Mouse (Mus musculus): ENCODE results near the gene Gm10964.

The Gm10964 gene

GRCm38 (mm10) chr3:103739329-103739728 lies at the start of gene Gm10964:
Gene Gm10964, plus strand, starts transcription at chr3:103739366.
- no peak for DNase-seq

GRCm38 (mm10) chr3:103690506-103690905 lies 48.7 kb upstream of the Gm10964 start:
- DNase-seq: peak; percentile 29 to 41

- no peak for DNase-seq
Observed at GRCm38 (mm10) chr3:103695556-103695955, 43.6 kb upstream of the Gm10964 start.

GRCm38 (mm10) chr3:103696388-103696925 lies 42.7 kb upstream of the Gm10964 start:
- no peak for DNase-seq

GRCm38 (mm10) chr3:103704661-103705060 lies 34.5 kb upstream of the Gm10964 start:
- DNase-seq: peak; percentile 79 to 81

GRCm38 (mm10) chr3:103705426-103705825 lies 33.7 kb upstream of the Gm10964 start:
- no peak for DNase-seq

GRCm38 (mm10) chr3:103709470-103710040 lies 29.6 kb upstream of the Gm10964 start:
- DNase-seq: peak in 1 of 2 experiments; percentile 30

- no peak for DNase-seq
Observed at GRCm38 (mm10) chr3:103712196-103712595, 27.0 kb upstream of the Gm10964 start.

- DNase-seq: peak; percentile 52 to 72
Observed at GRCm38 (mm10) chr3:103714236-103714875, 24.8 kb upstream of the Gm10964 start.

GRCm38 (mm10) chr3:103714942-103715341 lies 24.2 kb upstream of the Gm10964 start:
- DNase-seq: no peak

GRCm38 (mm10) chr3:103715762-103716693 lies 23.1 kb upstream of the Gm10964 start:
- peak; percentile 68 to 74 for DNase-seq

- no peak for DNase-seq
Observed at GRCm38 (mm10) chr3:103716774-103717760, 22.1 kb upstream of the Gm10964 start.

- no peak for DNase-seq
Observed at GRCm38 (mm10) chr3:103718728-103719127, 20.4 kb upstream of the Gm10964 start.

GRCm38 (mm10) chr3:103724137-103724536 lies 15.0 kb upstream of the Gm10964 start:
- DNase-seq: no peak

GRCm38 (mm10) chr3:103726642-103727041 lies 12.5 kb upstream of the Gm10964 start:
- DNase-seq: no peak

GRCm38 (mm10) chr3:103727813-103728326 lies 11.3 kb upstream of the Gm10964 start:
- DNase-seq: no peak

GRCm38 (mm10) chr3:103729850-103730249 lies 9.3 kb upstream of the Gm10964 start:
- no peak for DNase-seq

GRCm38 (mm10) chr3:103732116-103732515 lies 7.0 kb upstream of the Gm10964 start:
- DNase-seq: no peak

GRCm38 (mm10) chr3:103733176-103733575 lies 6.0 kb upstream of the Gm10964 start:
- DNase-seq: no peak

- DNase-seq: peak; percentile 40 to 46
Observed at GRCm38 (mm10) chr3:103733799-103734695, 5.1 kb upstream of the Gm10964 start.
